In genomic region chr16:45795188-45795693, GRCm38 (mm10) we compare ENCODE assay signal across 22 mouse cellular contexts. TPM values are rescaled to one million over a fixed set of nuclear protein-coding genes. Genes with fewer than 3 reads are reported as not detected.
DNase-seq lines count a peak whose midpoint lies in the region; TF ChIP-seq lines count a peak whose summit lies in the region.
"Had no signal": no experiment of that assay in that cellular context is flagged by ENCODE, and none has a peak within 500 bp of the region (broad histone marks: within the 10 kb centered on the region; RNA-seq: fewer than 3 reads in every experiment).

No protein-coding gene starts in this region.

- no peaks in the 10 kb centered on the region for H3K27me3 ChIP-seq in embryonic facial prominence, embryonic 10.5 days (replicated peaks; ENCODE audit: low read depth, poor library complexity, severe bottlenecking)
- H3K27me3 ChIP-seq: embryonic facial prominence, embryonic 12.5 days; limb, embryonic 13.5 days; lung, embryonic 15.5 days; midbrain, embryonic 15.5 days had no signal

- H3K27ac ChIP-seq in left cerebral cortex, adult 2 months: peak overlapping the region; percentile 47
- H3K27ac ChIP-seq in embryonic facial prominence, embryonic 10.5 days (replicated peaks): no peak overlapping the region
- H3K27ac ChIP-seq: embryonic facial prominence, embryonic 12.5 days; hindbrain, embryonic 14.5 days; limb, embryonic 13.5 days; lung, embryonic 15.5 days; midbrain, embryonic 10.5 days; midbrain, embryonic 15.5 days had no signal

- H3K36me3 ChIP-seq in embryonic facial prominence, embryonic 10.5 days (replicated peaks): peaks cover 67% of the 10 kb centered on the region
- H3K36me3 ChIP-seq: midbrain, embryonic 15.5 days had no signal

- H3K4me3 ChIP-seq in left cerebral cortex, adult 2 months: no peak overlapping the region
- no peak overlapping the region for H3K4me3 ChIP-seq in embryonic facial prominence, embryonic 10.5 days
- H3K4me3 ChIP-seq: embryonic facial prominence, embryonic 12.5 days; limb, embryonic 13.5 days; lung, embryonic 15.5 days; midbrain, embryonic 10.5 days; midbrain, embryonic 15.5 days had no signal

- intact Hi-C loops in left cerebral cortex, adult 2 months (cut with DNase I): no loop called here
- intact Hi-C loops in left cerebral cortex, postnatal 4 days (cut with DNase I): no loop called here

- WGBS in embryonic facial prominence, embryonic 10.5 days: 87% methylated on average over 5 of the region's 5 CpGs

- DNase-seq in heart, adult 11 months: peak; percentile 77
- DNase-seq in heart, adult 18-20 months: no peak
- DNase-seq in left cerebral cortex, adult 2 months (ENCODE audit: extremely low spot score in 1 of 2, low spot score in 2 of 2): no peak
- DNase-seq in left cerebral cortex, postnatal 4 days: no peak
- peak; percentile 55 for DNase-seq in brain, adult 2 months (ENCODE audit: low read depth, low spot score)
- DNase-seq in urinary bladder, postnatal 4 days (ENCODE audit: low spot score in 2 of 2): no peak
- DNase-seq in embryonic facial prominence, embryonic 10.5 days (ENCODE audit: low spot score): no peak
- DNase-seq: adrenal gland, adult 8-10 months; cerebellum, adult 11 months; cerebellum, adult 9-10 months; cerebellum, postnatal 36 days; heart, postnatal 4 days; kidney, adult 11 months; kidney, postnatal 10 days; layer of hippocampus, postnatal 36 days; thymus, postnatal 25 days had no signal

- peaks cover 4% of the 10 kb centered on the region for H3K4me1 ChIP-seq in embryonic facial prominence, embryonic 10.5 days
- H3K4me1 ChIP-seq: embryonic facial prominence, embryonic 12.5 days; limb, embryonic 13.5 days; midbrain, embryonic 15.5 days had no signal

- H3K9me3 ChIP-seq in embryonic facial prominence, embryonic 10.5 days: no peaks in the 10 kb centered on the region
- H3K9me3 ChIP-seq: embryonic facial prominence, embryonic 12.5 days; limb, embryonic 13.5 days; lung, embryonic 15.5 days; midbrain, embryonic 10.5 days; midbrain, embryonic 15.5 days had no signal

- TF ChIP-seq CTCF in left cerebral cortex, adult 2 months (IDR thresholded peaks at IDR 0.05): no peak

RNA-seq across cellular contexts. Expression of gene Abhd10, which starts 52.5 kb away (rescaled TPM):
- 10 to 100 TPM; 17.9 to 18.8 TPM for total RNA-seq in heart, adult 18-20 months (2021)
- 10 to 100 TPM; 21.6 to 23.7 TPM for total RNA-seq in left cerebral cortex, adult 2 months (2021)
- total RNA-seq in left cerebral cortex, postnatal 4 days (2021): 10 to 100 TPM; 19.8 to 24.8 TPM
- polyA plus RNA-seq in embryonic facial prominence, embryonic 10.5 days (2016; fragmentation: Nextera tagmentation; extraction: Ambion mirVana): 40.7 and 43.8 TPM in 2 replicates

Comparison
In these comparisons a context has a peak if more than half of its experiments do, and no peak if none do; other contexts are left out.
1. DNase-seq: peak in heart, adult 11 months (single experiment) and brain, adult 2 months (single experiment); none in heart, adult 18-20 months (0 of 2), left cerebral cortex, adult 2 months (0 of 2), left cerebral cortex, postnatal 4 days (single experiment), urinary bladder, postnatal 4 days (0 of 2) and embryonic facial prominence, embryonic 10.5 days (single experiment).